Mouse (Mus musculus): ENCODE results near the gene Capn8. TPM values are rescaled to one million over a fixed set of nuclear protein-coding genes. Genes with fewer than 3 reads are reported as not detected.

The Capn8 gene
- polyA plus RNA-seq, 1 experiment from 2014 or later, result 0.05 TPM

DNA sequence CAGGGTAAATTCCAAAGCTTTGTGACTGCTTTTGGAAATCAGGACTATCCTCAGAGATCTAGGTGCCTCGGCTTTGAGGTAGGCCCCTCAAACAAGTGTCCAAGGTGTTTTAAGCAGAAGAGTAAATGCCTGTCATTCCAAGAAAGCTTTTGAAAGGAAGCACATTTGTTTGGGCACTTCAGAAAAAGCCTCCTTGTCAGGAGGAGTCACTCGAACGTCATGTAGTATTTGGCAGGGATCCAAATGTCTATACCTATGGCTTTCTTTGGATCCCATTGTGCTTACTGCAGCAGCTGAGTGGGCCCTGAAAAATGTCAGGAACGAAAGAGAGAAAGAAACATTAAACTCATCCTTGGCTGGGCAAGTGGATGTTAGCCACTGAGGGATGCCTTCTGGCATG is 27.6 kb downstream of the Capn8 start:
- 33% methylated on average over 4 of the region's 4 CpGs for WGBS
- no peaks in the 10 kb centered on the region for H3K36me3 ChIP-seq
- no peak for DNase-seq (ENCODE audit: low spot score)
- no peak overlapping the region for H3K27ac ChIP-seq
- H3K9me3 ChIP-seq, result no peaks in the 10 kb centered on the region
- no peaks in the 10 kb centered on the region; the same call in 1 of the 2 replicates for H3K27me3 ChIP-seq (ENCODE audit: insufficient read depth, poor library complexity, severe bottlenecking)
- H3K4me3 ChIP-seq, result no peak overlapping the region
- peaks cover 31% of the 10 kb centered on the region for H3K4me1 ChIP-seq

DNA sequence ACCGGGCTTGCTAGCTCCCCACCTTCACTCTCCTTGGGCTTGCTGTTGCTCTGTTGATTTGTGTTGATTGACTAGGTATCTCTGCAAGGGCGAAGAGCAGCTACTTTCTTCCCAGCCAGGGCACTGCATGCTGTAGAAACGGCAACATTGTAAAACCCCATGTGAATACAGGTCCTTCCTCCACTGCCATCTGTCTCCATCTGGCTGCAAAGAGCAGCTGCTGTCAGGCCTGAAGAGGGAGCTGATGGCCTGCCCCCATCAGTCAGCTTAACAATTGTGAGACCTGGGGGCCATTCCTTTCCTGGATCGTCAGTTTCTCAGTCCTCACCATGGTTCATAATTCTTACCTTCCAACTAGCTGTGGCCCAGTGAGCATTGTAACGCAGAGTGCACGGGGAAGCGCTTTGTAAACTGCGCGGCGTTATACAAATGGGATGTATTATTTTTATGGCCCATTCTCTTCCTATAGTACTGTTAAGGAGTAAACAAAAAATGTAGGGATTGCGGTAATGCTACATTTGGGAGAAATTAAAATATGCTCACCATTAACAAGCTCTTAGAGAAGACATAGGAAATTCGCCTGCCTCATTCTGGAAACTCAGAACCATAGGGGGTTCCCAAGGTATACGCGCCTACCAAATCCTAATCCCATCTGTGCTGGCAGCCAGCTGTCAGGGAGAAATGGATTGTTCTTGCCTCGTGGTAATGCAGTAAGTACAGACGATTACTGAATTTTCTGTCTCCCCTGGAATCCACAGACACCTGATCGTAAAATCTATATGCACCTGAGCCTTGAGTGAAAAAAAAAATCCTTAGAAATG is 40.7 kb downstream of the Capn8 start:
- H3K4me1 ChIP-seq, result 0 out of 2 replicates have a peak, but pooled peaks cover 3% of the 10 kb centered on the region
- WGBS, result 79% methylated on average over 17 of the region's 17 CpGs
- H3K9me3 ChIP-seq, result no peaks in the 10 kb centered on the region
- no peak overlapping the region for H3K4me3 ChIP-seq
- no peak for DNase-seq (ENCODE audit: low spot score)
- H3K36me3 ChIP-seq, result no peaks in the 10 kb centered on the region
- H3K27me3 ChIP-seq (ENCODE audit: insufficient read depth, poor library complexity, severe bottlenecking), result peaks cover 6% of the 10 kb centered on the region
- no peak overlapping the region for H3K27ac ChIP-seq

DNA sequence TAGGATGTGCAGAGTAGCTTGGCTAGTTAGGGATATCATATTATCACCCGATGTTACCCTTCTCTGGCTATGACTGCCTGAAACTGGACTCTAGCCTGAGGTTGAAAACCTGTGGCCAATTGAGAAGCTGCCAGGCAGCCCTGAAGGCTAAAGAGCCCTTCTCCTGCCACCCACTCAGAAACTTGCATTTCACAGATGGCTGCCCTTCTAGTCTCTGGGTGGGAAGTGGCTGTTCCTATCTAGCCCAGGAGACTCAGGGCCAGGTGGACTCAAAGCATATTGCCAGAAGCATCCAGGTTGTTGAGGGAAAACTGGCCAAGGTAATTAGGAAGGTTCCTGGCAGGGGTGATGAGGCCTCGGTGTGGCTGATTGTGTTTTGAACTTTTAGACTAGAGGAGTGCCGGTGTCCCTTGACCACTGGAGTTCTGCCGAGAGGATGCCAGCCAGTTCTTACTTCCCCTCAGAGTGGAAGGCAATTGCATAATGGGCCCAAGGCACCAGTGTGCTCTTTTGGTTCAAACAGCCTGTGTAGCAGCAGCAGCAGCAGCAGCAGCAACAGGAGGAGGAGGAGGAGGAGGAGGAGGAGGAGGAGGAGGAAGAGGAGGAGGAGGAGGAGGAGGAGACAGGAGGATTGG is 45.0 kb downstream of the Capn8 start:
- H3K36me3 ChIP-seq, result no peaks in the 10 kb centered on the region
- no peak overlapping the region for H3K4me3 ChIP-seq
- 0 out of 2 replicates have a peak, but pooled peaks cover 9% of the 10 kb centered on the region for H3K4me1 ChIP-seq
- no peak overlapping the region for H3K27ac ChIP-seq
- no peak for DNase-seq (ENCODE audit: low spot score)
- WGBS, result 82% methylated on average over 4 of the region's 4 CpGs
- peaks cover 6% of the 10 kb centered on the region for H3K27me3 ChIP-seq (ENCODE audit: insufficient read depth, poor library complexity, severe bottlenecking)
- no peaks in the 10 kb centered on the region for H3K9me3 ChIP-seq

DNA sequence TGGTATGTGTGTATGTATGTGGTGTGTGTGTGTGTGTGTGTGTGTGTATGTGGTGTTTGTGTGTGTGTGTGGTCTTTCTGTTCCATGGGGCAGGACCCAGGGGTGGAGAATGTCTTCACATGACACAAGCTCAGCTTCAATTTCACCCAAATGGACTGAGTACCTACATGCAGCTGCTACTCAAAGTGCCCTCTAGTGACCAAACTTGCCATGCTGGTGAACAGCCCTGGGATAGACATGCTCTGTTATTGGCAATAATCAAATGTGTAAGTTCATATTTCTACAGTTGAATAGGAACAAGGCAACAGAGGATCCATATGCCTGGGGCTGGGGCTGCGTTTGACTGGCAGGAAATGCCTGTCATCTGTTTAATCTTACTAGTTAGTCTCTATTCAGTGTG is 50.7 kb downstream of the Capn8 start:
- DNase-seq (ENCODE audit: low spot score), result no peak
- Histone ChIP-seq H3K27me3 (ENCODE audit: insufficient read depth, poor library complexity, severe bottlenecking) (peaks cover under 1% of the 10 kb centered on the region; the same call in 1 of the 2 replicates), H3K4me3 (no peak overlapping the region), H3K27ac (no peak overlapping the region), H3K9me3 (no peaks in the 10 kb centered on the region; the same call in 1 of the 2 replicates), H3K36me3 (no peaks in the 10 kb centered on the region), H3K4me1 (peaks cover 18% of the 10 kb centered on the region; the same call in 1 of the 2 replicates)
- 47% methylated on average over 1 of the region's 1 CpGs for WGBS

DNA sequence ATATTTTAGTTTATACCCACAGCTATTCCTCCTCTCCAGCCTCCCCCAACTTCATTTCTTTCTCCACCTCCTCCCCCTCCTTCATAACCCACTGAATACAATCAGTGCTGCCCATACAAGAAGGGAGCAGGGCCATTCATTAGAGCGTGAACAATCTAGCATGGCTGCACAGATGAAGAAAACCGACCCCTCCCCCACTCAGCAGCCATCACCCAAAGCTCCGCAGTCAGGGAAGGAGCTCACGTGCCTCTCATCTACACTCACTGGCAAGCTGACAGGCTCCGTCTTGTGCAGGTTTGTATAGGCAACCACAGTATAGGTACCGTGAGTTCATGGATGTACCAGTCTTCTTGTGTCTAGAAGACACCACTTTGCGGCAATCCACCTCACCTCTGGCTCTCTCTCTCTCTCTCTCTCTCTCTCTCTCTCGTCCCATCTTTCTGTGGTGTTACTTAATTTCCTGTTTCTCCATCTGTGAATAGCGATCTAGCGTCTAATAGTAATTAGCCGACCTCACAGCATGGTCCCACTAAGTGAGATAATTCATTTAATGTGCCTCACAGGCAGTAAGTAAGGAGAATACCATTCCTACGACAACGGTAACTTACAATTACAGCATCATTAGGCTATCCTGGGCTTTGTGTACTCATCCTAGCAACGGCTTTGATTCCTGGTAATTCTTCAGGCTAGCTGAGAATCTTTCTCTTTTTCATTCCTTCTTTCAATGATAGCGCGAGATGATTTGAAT is 53.6 kb downstream of the Capn8 start:
- no peaks in the 10 kb centered on the region for H3K27me3 ChIP-seq (ENCODE audit: insufficient read depth, poor library complexity, severe bottlenecking)
- DNase-seq (ENCODE audit: low spot score), result no peak
- H3K36me3 ChIP-seq, result no peaks in the 10 kb centered on the region
- no peak overlapping the region for H3K4me3 ChIP-seq
- no peak overlapping the region for H3K27ac ChIP-seq
- 80% methylated on average over 16 of the region's 16 CpGs for WGBS
- H3K4me1 ChIP-seq, result peaks cover 12% of the 10 kb centered on the region; the same call in 1 of the 2 replicates
- H3K9me3 ChIP-seq, result no peaks in the 10 kb centered on the region; the same call in 1 of the 2 replicates

DNA sequence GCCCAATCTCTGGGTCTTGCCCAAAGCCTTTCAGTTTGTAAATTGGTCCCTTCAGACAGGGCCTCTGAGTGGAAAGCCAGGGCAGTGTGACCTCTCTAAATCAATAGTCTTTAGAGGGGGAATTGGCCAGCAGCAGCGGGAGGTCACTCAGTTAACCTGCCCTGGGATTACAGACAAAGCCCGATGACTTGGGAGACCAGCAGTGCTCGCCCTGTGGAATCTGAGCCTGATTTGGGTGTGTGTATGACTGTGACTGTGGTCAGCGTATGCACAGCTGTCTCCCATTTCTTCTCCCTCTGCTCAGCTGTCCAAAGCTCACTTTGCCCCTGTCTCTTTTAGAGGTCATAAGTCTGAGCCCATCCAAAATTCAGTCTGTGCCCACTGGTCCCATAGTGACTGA is 55.7 kb downstream of the Capn8 start:
- WGBS, result 50% methylated on average over 4 of the region's 4 CpGs
- Histone ChIP-seq H3K9me3 (no peaks in the 10 kb centered on the region; the same call in 1 of the 2 replicates), H3K4me1 (peaks cover 12% of the 10 kb centered on the region; the same call in 1 of the 2 replicates), H3K27ac (no peak overlapping the region), H3K27me3 (ENCODE audit: insufficient read depth, poor library complexity, severe bottlenecking) (no peaks in the 10 kb centered on the region), H3K36me3 (no peaks in the 10 kb centered on the region), H3K4me3 (no peak overlapping the region)
- no peak for DNase-seq (ENCODE audit: low spot score)

DNA sequence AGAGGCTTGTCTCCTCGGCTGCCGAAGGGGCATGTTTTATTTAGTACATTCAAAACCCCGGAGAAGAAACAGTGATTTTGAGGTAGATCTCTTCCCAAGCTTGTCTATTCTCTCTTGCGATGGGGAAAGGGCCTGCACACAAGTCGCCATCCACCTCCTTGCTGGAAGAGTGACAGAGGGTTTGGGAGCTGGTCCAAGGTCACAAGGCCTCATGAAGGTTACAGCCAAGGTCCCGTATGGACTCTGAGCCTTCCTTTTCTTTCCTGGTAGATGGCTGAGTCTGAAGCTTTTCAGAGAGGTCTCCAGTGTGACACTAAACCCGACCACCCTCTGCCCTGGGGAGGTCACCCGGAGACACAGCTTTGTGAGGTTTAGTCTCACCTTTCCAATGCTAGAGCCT is 56.4 kb downstream of the Capn8 start:
- no peak overlapping the region for H3K27ac ChIP-seq
- WGBS, result 84% methylated on average over 8 of the region's 8 CpGs
- no peak for DNase-seq (ENCODE audit: low spot score)

DNA sequence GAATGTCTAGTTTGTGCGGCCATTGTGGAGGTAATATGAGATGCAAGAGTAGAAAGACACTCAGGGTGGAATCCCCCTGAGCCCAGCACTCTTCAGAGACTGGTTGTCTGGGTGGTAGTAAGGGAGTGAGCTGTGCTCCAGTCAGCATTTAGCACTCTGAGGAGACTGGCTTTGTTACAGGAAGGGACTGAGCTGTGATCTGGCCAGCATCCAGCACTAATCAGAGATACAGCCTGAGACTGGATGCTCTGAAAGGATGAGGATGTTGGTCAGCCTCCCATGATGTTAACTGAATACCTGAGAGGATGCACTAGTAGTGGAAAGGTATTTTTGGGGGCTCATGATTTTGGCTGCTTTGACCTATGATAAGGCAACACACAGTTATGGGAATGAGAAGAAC is 61.4 kb downstream of the Capn8 start:
- no peak for DNase-seq (ENCODE audit: low spot score)
- WGBS, result 74% methylated on average over 1 of the region's 1 CpGs
- Histone ChIP-seq H3K9me3 (no peaks in the 10 kb centered on the region), H3K27me3 (ENCODE audit: insufficient read depth, poor library complexity, severe bottlenecking) (no peaks in the 10 kb centered on the region), H3K27ac (no peak overlapping the region), H3K4me3 (no peak overlapping the region), H3K36me3 (no peaks in the 10 kb centered on the region), H3K4me1 (no peaks in the 10 kb centered on the region)

More for the DNA sequence above, 56.4 kb downstream of the Capn8 start:
- Histone ChIP-seq H3K36me3 (no peaks in the 10 kb centered on the region), H3K4me1 (peaks cover 12% of the 10 kb centered on the region; the same call in 1 of the 2 replicates), H3K4me3 (no peak overlapping the region), H3K9me3 (no peaks in the 10 kb centered on the region; the same call in 1 of the 2 replicates), H3K27me3 (ENCODE audit: insufficient read depth, poor library complexity, severe bottlenecking) (no peaks in the 10 kb centered on the region)

DNA sequence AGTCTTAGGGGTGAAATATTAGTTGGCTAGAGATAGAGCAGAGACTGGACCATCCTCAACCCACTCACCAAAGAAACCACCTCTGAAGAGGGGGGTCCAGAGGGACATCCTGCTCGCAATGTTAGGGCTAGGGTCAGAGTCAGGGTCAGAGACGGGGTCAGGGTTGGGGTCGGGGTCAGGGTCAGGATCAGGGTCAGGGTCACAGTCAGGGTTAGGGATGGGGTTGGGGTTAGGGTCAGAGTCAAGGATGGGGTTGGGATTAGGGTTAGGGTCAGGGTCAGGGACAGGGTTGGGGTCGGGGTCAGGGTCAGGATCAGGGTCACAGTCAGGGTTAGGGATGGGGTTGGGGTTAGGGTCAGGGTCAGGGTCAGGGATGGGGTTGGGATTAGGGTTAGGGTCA is 64.4 kb downstream of the Capn8 start:
- H3K27me3 ChIP-seq (ENCODE audit: insufficient read depth, poor library complexity, severe bottlenecking), result no peaks in the 10 kb centered on the region
- no peak overlapping the region for H3K27ac ChIP-seq
- no peaks in the 10 kb centered on the region for H3K36me3 ChIP-seq
- H3K4me1 ChIP-seq, result no peaks in the 10 kb centered on the region; the same call in 1 of the 2 replicates
- no peak for DNase-seq (ENCODE audit: low spot score)
- no peaks in the 10 kb centered on the region for H3K9me3 ChIP-seq
- H3K4me3 ChIP-seq, result no peak overlapping the region
- 85% methylated on average over 4 of the region's 4 CpGs for WGBS

DNA sequence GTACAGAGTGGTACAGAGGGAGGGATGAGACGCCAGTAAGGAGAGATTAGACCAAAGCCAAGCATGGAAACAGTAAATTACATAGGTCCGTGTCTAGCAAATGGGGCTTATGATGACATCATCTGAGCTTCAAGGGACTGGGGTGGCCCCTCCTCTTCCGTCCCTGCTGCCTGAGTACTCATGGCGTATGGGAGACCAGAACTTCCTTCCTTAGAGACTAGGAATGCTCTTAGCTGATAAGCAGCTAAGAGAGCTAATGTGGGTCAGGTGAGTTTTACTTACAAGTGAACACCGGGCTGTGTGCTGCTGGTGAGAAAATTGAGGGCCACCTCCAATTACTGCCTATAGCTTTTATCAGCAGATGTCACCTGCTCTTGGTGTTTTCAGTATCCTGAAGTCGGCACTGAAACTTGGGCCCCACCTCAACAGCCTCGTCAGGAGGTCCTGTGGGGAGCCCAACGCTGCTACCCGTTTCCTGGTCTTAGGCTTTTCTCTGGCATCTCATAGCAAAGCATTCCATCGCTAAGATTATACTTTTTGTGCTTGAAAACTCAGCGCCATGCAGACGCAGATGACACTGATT is 69.0 kb downstream of the Capn8 start:
- no peaks in the 10 kb centered on the region for H3K9me3 ChIP-seq
- H3K27me3 ChIP-seq (ENCODE audit: insufficient read depth, poor library complexity, severe bottlenecking), result peaks cover 2% of the 10 kb centered on the region; the same call in 1 of the 2 replicates
- no peaks in the 10 kb centered on the region for H3K36me3 ChIP-seq
- 56% methylated on average over 12 of the region's 12 CpGs for WGBS
- H3K27ac ChIP-seq, result no peak overlapping the region; the same call in 1 of the 2 replicates
- H3K4me3 ChIP-seq, result no peak overlapping the region
- DNase-seq (ENCODE audit: low spot score), result no peak
- H3K4me1 ChIP-seq, result peaks cover 4% of the 10 kb centered on the region; the same call in 1 of the 2 replicates

DNA sequence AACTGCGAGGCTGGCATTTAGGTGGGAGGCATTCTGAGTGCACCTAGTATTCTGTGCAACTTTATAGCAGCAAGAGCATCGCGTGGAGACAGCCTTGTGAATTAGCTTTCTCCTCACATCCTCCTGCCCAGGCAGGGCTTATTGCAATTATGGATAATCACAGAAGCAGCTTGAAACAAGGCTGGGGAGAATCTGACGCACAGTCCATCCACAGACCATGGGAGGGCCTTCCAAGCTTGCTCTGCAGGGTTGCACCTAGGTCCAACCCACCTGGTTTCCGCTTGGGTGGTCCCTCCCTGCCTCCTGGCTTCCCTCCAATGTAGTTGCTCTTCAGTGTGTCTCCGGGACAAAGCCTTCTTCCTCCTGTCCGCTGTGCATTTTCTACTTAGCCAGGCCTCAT is 74.2 kb downstream of the Capn8 start:
- Histone ChIP-seq H3K4me3 (no peak overlapping the region), H3K9me3 (no peaks in the 10 kb centered on the region), H3K27ac (no peak overlapping the region), H3K4me1 (peaks cover 14% of the 10 kb centered on the region), H3K36me3 (no peaks in the 10 kb centered on the region), H3K27me3 (ENCODE audit: insufficient read depth, poor library complexity, severe bottlenecking) (peaks cover 19% of the 10 kb centered on the region; the same call in 1 of the 2 replicates)
- DNase-seq (ENCODE audit: low spot score), result no peak
- WGBS, result 70% methylated on average over 7 of the region's 7 CpGs

DNA sequence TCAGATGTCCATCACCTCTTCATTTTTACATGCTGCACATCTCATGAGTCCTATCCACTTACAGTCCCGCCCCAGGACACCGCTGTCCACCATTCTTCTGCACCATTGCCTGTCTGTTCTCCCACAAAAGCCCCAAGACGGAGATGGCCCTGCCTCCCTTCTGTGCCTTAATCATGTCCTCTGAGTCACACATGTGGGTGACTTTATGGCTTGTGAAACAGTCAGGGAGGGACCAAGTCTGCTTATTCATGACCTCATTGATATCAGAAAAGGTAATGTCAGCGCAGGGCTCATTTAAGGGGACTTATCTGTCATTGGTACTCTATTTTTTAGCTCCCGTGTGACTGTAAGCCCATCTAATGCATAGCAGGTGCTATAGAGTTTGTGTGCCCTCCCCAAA is 74.6 kb downstream of the Capn8 start:
- Histone ChIP-seq H3K27me3 (ENCODE audit: insufficient read depth, poor library complexity, severe bottlenecking) (peaks cover 19% of the 10 kb centered on the region; the same call in 1 of the 2 replicates), H3K4me1 (peaks cover 14% of the 10 kb centered on the region), H3K27ac (no peak overlapping the region), H3K9me3 (no peaks in the 10 kb centered on the region), H3K4me3 (no peak overlapping the region), H3K36me3 (no peaks in the 10 kb centered on the region)
- 85% methylated on average over 5 of the region's 5 CpGs for WGBS
- no peak for DNase-seq (ENCODE audit: low spot score)
